Mouse (Mus musculus): ENCODE results near the gene Il12a. TPM values are rescaled to one million over a fixed set of nuclear protein-coding genes. Genes with fewer than 3 reads are reported as not detected.

The Il12a gene
- polyA plus RNA-seq, 1 experiment from 2014 or later = 0.30 TPM

- no peak for TF ChIP-seq CTCF (IDR thresholded peaks at IDR 0.05; ENCODE audit: low read depth)
- no peaks in the 10 kb centered on the region for H3K9me3 ChIP-seq (ENCODE audit: low read depth, low read length)
- H3K4me1 ChIP-seq (ENCODE audit: insufficient read depth) = peaks cover 7% of the 10 kb centered on the region
- H3K9ac ChIP-seq = no peak overlapping the region
- H3K4me3 ChIP-seq (ENCODE audit: low read depth, low read length) = no peak overlapping the region
- no peak overlapping the region for H3K4me2 ChIP-seq
- DNase-seq (no peak), ATAC-seq (ENCODE audit: insufficient read depth) (no peak)
- 77% methylated on average over 12 of the region's 12 CpGs for WGBS
- peak overlapping the region; percentile 49; the same call in 1 of the 2 replicates for H3K27ac ChIP-seq (ENCODE audit: low read depth)
- H3K36me3 ChIP-seq (ENCODE audit: insufficient read depth) = no peaks in the 10 kb centered on the region
- no peaks in the 10 kb centered on the region for H3K27me3 ChIP-seq (ENCODE audit: insufficient read depth, low read length)
Observed at GRCm38 (mm10) chr3:68675216-68675835, 15.1 kb upstream of the Il12a start.

- H3K27ac ChIP-seq (ENCODE audit: low read depth) = peak overlapping the region; percentile 75
- ATAC-seq (ENCODE audit: insufficient read depth) (peak; percentile 16; the same call in 1 of the 2 replicates), DNase-seq (no peak)
- H3K4me3 ChIP-seq (ENCODE audit: low read depth, low read length) = peak overlapping the region; percentile 24; the same call in 1 of the 2 replicates
- peak overlapping the region; percentile 64 for H3K4me2 ChIP-seq
- no peaks in the 10 kb centered on the region for H3K9me3 ChIP-seq (ENCODE audit: low read depth, low read length)
- H3K9ac ChIP-seq = no peak overlapping the region
- TF ChIP-seq CTCF (IDR thresholded peaks at IDR 0.05; ENCODE audit: low read depth) = no peak
- 39% methylated on average over 10 of the region's 10 CpGs for WGBS
- H3K27me3 ChIP-seq (ENCODE audit: insufficient read depth, low read length) = no peaks in the 10 kb centered on the region
- H3K4me1 ChIP-seq (ENCODE audit: insufficient read depth) = peaks cover 7% of the 10 kb centered on the region
- H3K36me3 ChIP-seq (ENCODE audit: insufficient read depth) = no peaks in the 10 kb centered on the region
Observed at GRCm38 (mm10) chr3:68675980-68676678, 14.3 kb upstream of the Il12a start.

DNA sequence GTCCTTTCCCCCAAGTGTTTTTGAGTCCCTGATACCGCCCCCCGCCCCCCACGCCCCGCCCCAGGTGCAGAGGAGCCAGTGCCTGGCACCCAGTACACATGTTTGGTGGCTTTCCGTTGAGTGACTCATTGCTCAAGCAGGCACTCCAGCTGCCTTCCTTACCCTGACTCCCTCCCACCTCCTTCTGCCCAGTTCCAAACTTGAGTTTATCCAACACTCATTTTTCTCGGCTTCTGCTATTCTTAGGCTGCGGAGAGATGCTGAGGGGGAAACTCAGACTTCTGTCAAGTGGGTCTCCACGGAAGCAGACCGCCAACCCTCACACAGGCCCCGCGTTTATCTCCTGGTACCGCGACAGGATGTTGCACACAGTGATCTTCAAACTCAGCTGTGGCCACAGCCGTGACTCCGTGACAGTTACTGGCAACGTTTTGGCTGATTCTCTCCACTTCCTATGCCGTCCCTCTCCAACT, 13.6 kb upstream of the Il12a start:
- H3K36me3 ChIP-seq (ENCODE audit: insufficient read depth) = no peaks in the 10 kb centered on the region
- H3K4me2 ChIP-seq = peak overlapping the region; percentile 64
- H3K9ac ChIP-seq = peak overlapping the region; percentile 25; the same call in 1 of the 2 replicates
- peak overlapping the region; percentile 75 for H3K27ac ChIP-seq (ENCODE audit: low read depth)
- H3K4me3 ChIP-seq (ENCODE audit: low read depth, low read length) = peak overlapping the region; percentile 24
- peak; percentile 98 for ATAC-seq (ENCODE audit: insufficient read depth)
- H3K4me1 ChIP-seq (ENCODE audit: insufficient read depth) = peaks cover 7% of the 10 kb centered on the region
- H3K9me3 ChIP-seq (ENCODE audit: low read depth, low read length) = no peaks in the 10 kb centered on the region
- TF ChIP-seq CTCF (IDR thresholded peaks at IDR 0.05; ENCODE audit: low read depth) = no peak
- 9% methylated on average over 17 of the region's 17 CpGs for WGBS
- peak; percentile 75 for DNase-seq
- H3K27me3 ChIP-seq (ENCODE audit: insufficient read depth, low read length) = no peaks in the 10 kb centered on the region

DNA sequence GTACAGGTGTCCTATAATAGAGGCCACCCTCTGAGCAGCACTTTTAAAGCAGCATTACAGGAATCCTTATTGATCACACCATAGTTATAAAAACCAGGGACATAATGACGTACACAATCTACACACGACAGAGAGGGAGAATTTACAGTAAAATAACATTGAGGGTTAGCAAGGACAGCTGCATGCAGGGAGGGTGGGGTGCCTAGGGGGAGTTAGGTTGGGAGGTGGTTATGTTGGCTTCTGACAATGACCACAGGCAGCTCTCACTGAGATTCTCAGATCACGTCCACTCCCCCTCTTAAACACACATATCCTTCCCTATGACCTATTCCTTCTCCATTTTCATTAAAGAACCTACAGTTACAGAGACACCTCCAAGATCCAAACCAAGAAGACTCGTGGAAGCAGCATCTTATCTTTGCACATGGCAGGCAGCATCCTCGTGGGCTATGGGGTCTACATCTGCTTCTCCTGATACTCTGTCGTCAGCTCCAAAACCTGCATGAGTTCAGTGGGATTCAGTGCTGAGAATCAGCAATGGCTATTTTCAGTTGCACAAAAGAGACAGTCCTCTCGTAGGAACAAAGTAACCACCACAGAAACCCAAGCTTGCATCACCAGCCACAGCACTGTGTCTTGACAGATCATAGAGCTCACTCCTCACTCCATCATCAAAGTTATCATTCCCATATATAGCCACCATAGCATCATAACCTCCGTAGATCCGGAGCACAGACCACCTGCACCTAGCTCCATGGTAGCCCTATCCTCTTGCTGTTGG, 11.4 kb upstream of the Il12a start:
- Histone ChIP-seq H3K4me2 (no peak overlapping the region), H3K36me3 (ENCODE audit: insufficient read depth) (no peaks in the 10 kb centered on the region), H3K27me3 (ENCODE audit: insufficient read depth, low read length) (no peaks in the 10 kb centered on the region), H3K4me1 (ENCODE audit: insufficient read depth) (peaks cover 7% of the 10 kb centered on the region), H3K4me3 (ENCODE audit: low read depth, low read length) (no peak overlapping the region), H3K9ac (no peak overlapping the region), H3K27ac (ENCODE audit: low read depth) (no peak overlapping the region), H3K9me3 (ENCODE audit: low read depth, low read length) (no peaks in the 10 kb centered on the region)
- ATAC-seq (ENCODE audit: insufficient read depth) (no peak), DNase-seq (no peak)
- WGBS = 76% methylated on average over 9 of the region's 9 CpGs
- no peak for TF ChIP-seq CTCF (IDR thresholded peaks at IDR 0.05; ENCODE audit: low read depth)

DNA sequence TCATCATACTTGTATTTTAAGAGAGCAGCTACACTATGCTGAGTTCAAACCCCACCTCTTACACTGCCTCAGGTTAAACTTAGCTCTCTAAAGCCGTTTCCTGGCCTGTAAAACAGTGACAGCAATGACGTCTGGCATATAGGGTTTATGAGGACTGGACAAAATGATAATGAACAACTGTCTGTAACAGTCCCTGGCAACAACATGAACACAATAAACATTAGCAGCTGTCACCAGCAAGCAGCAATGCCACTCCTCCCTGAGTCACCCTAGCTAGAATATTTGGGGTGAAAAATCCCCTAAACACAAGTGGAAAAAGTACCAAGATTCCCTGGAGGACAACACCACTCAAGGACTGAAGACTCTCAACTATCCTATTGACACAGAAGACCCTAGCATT, 6.9 kb upstream of the Il12a start:
- 43% methylated on average over 2 of the region's 2 CpGs for WGBS
- no peaks in the 10 kb centered on the region for H3K36me3 ChIP-seq (ENCODE audit: insufficient read depth)
- H3K9ac ChIP-seq = no peak overlapping the region
- no peaks in the 10 kb centered on the region for H3K27me3 ChIP-seq (ENCODE audit: insufficient read depth, low read length)
- H3K4me2 ChIP-seq = no peak overlapping the region
- H3K4me3 ChIP-seq (ENCODE audit: low read depth, low read length) = no peak overlapping the region
- H3K4me1 ChIP-seq (ENCODE audit: insufficient read depth) = no peaks in the 10 kb centered on the region
- no peak for TF ChIP-seq CTCF (IDR thresholded peaks at IDR 0.05; ENCODE audit: low read depth)
- H3K9me3 ChIP-seq (ENCODE audit: low read depth, low read length) = no peaks in the 10 kb centered on the region
- ATAC-seq (ENCODE audit: insufficient read depth) = no peak
- no peak for DNase-seq
- no peak overlapping the region for H3K27ac ChIP-seq (ENCODE audit: low read depth)

- Histone ChIP-seq H3K27me3 (ENCODE audit: insufficient read depth, low read length) (no peaks in the 10 kb centered on the region), H3K9me3 (ENCODE audit: low read depth, low read length) (no peaks in the 10 kb centered on the region), H3K27ac (ENCODE audit: low read depth) (no peak overlapping the region), H3K4me2 (no peak overlapping the region), H3K4me1 (ENCODE audit: insufficient read depth) (no peaks in the 10 kb centered on the region), H3K9ac (no peak overlapping the region), H3K4me3 (ENCODE audit: low read depth, low read length) (no peak overlapping the region), H3K36me3 (ENCODE audit: insufficient read depth) (no peaks in the 10 kb centered on the region)
- DNase-seq (no peak), ATAC-seq (ENCODE audit: insufficient read depth) (no peak)
- 71% methylated on average over 1 of the region's 1 CpGs for WGBS
- TF ChIP-seq CTCF (IDR thresholded peaks at IDR 0.05; ENCODE audit: low read depth) = no peak
Observed at GRCm38 (mm10) chr3:68684207-68684606, 6.2 kb upstream of the Il12a start.

Data from lung, embryonic 14.5 days (tissue).